Mouse (Mus musculus) CH12.LX (cell line): ENCODE results near the gene Atxn3. TPM values are rescaled to one million over a fixed set of nuclear protein-coding genes. Genes with fewer than 3 reads are reported as not detected.

Source experiments
- DNase-seq: peaks from one replicate; pipeline ENCODE4 v3.0.0-alpha.2; 2013; ENCODE audit errors: extremely low read depth
- H3K27ac ChIP-seq: 2 replicates; pipeline ENCODE4 v1.5.1; 2012; ENCODE audit warnings: low read depth, mild to moderate bottlenecking, control low read depth, moderate library complexity; ENCODE audit not compliant: insufficient read depth
- H3K27me3 ChIP-seq: replicated peaks from 2 replicates; pipeline ENCODE3; 2012; ENCODE audit warnings: inconsistent platforms
- H3K36me3 ChIP-seq, 2 experiments: replicated peaks in 1 of 2; 2 replicates each; pipeline versions ENCODE3 to v1.6.1; 2012; ENCODE audit warnings: inconsistent platforms in 1 of 2, low read length in 1 of 2, mild to moderate bottlenecking in 1 of 2, mixed read lengths in 1 of 2, moderate library complexity in 1 of 2; ENCODE audit not compliant: control insufficient read depth in 1 of 2, insufficient read depth in 1 of 2
- H3K4me1 ChIP-seq, 2 experiments: 2 replicates each; pipeline ENCODE4 v1.6.1; 2012; ENCODE audit warnings: inconsistent platforms in 1 of 2, moderate library complexity in 1 of 2; ENCODE audit not compliant: insufficient read depth in 2 of 2, control insufficient read depth in 1 of 2
- H3K4me2 ChIP-seq: 2 replicates; pipeline ENCODE4 v1.6.1; 2012; ENCODE audit warnings: low read depth, mild to moderate bottlenecking, control low read depth; ENCODE audit not compliant: poor library complexity, insufficient read depth, severe bottlenecking
- H3K4me3 ChIP-seq, 3 experiments: fragments of 150-350 bp in 1 of 3; sonication (generic) in 1 of 3; replicated peaks in 1 of 3; 2 replicates each; pipeline versions ENCODE3 to v1.5.1; 2011 to 2012; ENCODE audit warnings: low read depth in 2 of 3, low read length in 2 of 3, mild to moderate bottlenecking in 2 of 3, moderate library complexity in 2 of 3, control low read depth in 1 of 3, improper control_type of control experiment in 1 of 3, inconsistent platforms in 1 of 3, mixed read lengths in 1 of 3; ENCODE audit not compliant: poor library complexity in 1 of 3
- H3K79me2 ChIP-seq: replicated peaks from 2 replicates; pipeline ENCODE4 v1.6.1; 2012; ENCODE audit warnings: mild to moderate bottlenecking, moderate library complexity; ENCODE audit not compliant: control insufficient read depth, poor library complexity, insufficient read depth, severe bottlenecking; ENCODE audit errors: extremely low read depth
- H3K9ac ChIP-seq: 2 replicates; pipeline ENCODE4 v1.6.1; 2012; ENCODE audit warnings: low read depth, mild to moderate bottlenecking, control low read depth, moderate library complexity; ENCODE audit not compliant: insufficient read depth
- H3K9me3 ChIP-seq: replicated peaks from 2 replicates; pipeline ENCODE3; 2012; ENCODE audit warnings: low read length, inconsistent platforms, mixed read lengths
- CTCF ChIP-seq, 2 experiments: IDR thresholded peaks in 1 of 2; conservative IDR thresholded peaks in 1 of 2; 2 replicates each; pipeline ENCODE4 v1.5.1; 2011 to 2012; ENCODE audit warnings: low read depth in 2 of 2, low read length in 2 of 2, improper control_type of control experiment in 1 of 2, inconsistent platforms in 1 of 2, mild to moderate bottlenecking in 1 of 2, moderate library complexity in 1 of 2
- GABPA ChIP-seq: IDR thresholded peaks from 2 replicates; pipeline ENCODE4 v1.6.1; 2012; ENCODE audit warnings: low read depth, low read length, improper control_type of control experiment, inconsistent platforms; ENCODE audit not compliant: insufficient replicate concordance
- JUND ChIP-seq: conservative IDR thresholded peaks from 2 replicates; pipeline ENCODE4 v1.6.1; 2011; ENCODE audit warnings: low read depth, low read length, improper control_type of control experiment
- KAT2A ChIP-seq: IDR thresholded peaks from 2 replicates; pipeline ENCODE4 v1.6.1; 2012; ENCODE audit warnings: low read length, improper control_type of control experiment, inconsistent platforms; ENCODE audit not compliant: insufficient replicate concordance
- MAX ChIP-seq: IDR thresholded peaks from 2 replicates; pipeline ENCODE4 v1.6.1; 2011; ENCODE audit warnings: low read length, improper control_type of control experiment
- MAZ ChIP-seq: IDR thresholded peaks from 2 replicates; pipeline ENCODE4 v1.6.1; 2012; ENCODE audit warnings: low read depth, mild to moderate bottlenecking, inconsistent platforms, low read length, improper control_type of control experiment, moderate library complexity
- MEF2A ChIP-seq: IDR thresholded peaks from 2 replicates; pipeline ENCODE4 v1.6.1; 2014; ENCODE audit warnings: low read depth, mild to moderate bottlenecking, inconsistent platforms, low read length, improper control_type of control experiment, borderline replicate concordance
- MXI1 ChIP-seq: IDR thresholded peaks from 2 replicates; pipeline ENCODE4 v1.6.1; 2011; ENCODE audit warnings: mild to moderate bottlenecking, low read depth, low read length, improper control_type of control experiment
- NRF1 ChIP-seq: IDR thresholded peaks from 2 replicates; pipeline ENCODE4 v1.6.1; 2014; ENCODE audit warnings: low read depth, mild to moderate bottlenecking, inconsistent platforms, low read length, improper control_type of control experiment, moderate library complexity
- SMC3 ChIP-seq: IDR thresholded peaks from 2 replicates; pipeline ENCODE4 v1.6.1; 2011; ENCODE audit warnings: low read depth, low read length, improper control_type of control experiment
- TBP ChIP-seq: conservative IDR thresholded peaks from 2 replicates; pipeline ENCODE4 v1.6.1; 2011; ENCODE audit warnings: low read depth, low read length, improper control_type of control experiment
- TCF12 ChIP-seq: IDR thresholded peaks from 2 replicates; pipeline ENCODE4 v1.6.1; 2014; ENCODE audit warnings: low read depth, mild to moderate bottlenecking, inconsistent platforms, low read length, improper control_type of control experiment
- USF1 ChIP-seq: IDR thresholded peaks from 2 replicates; pipeline ENCODE4 v1.6.1; 2014; ENCODE audit warnings: low read depth, mild to moderate bottlenecking, inconsistent platforms, low read length, improper control_type of control experiment
- ZMIZ1 ChIP-seq: IDR thresholded peaks from 2 replicates; pipeline ENCODE4 v1.6.1; 2012; ENCODE audit warnings: low read depth, mild to moderate bottlenecking, inconsistent platforms, low read length, improper control_type of control experiment
- dilution Hi-C: fragments of 300-500 bp; cut with MboI; formaldehyde crosslinking; loops from 2 replicates; pipeline ENCODE4 v1.14.3; 2020; ENCODE audit warnings: low sequenced_read_pairs; ENCODE audit not compliant: extremely low pct_unique_long_range_greater_than_20kb, extremely low pct_ligation_motif_present
- in situ Hi-C: fragments of 300-500 bp; cut with MboI; formaldehyde crosslinking; loops from 3 replicates; pipeline ENCODE4 v1.14.3; 2019; ENCODE audit warnings: low sequenced_read_pairs, low pct_ligation_motif_present, low pct_unique_long_range_greater_than_20kb, mixed read lengths
- polyA plus RNA-seq: library from polyadenylated mRNA; unstranded; fragments of >175 nt; gene quantifications from 2 replicates; pipeline ENCODE4 v1.2.1, GENCODE M21; 2012; ENCODE audit warnings: low read depth; ENCODE audit not compliant: insufficient read length
- total RNA-seq, 2 experiments: library from RNA; depleted of rRNA; stranded (reverse); fragments of 300-350 nt in 1 of 2; fragments of >200 nt in 1 of 2; gene quantifications; 2 replicates each; pipeline ENCODE4 v1.2.3; 2012 to 2014

The Atxn3 gene
- total and polyA plus RNA-seq, 3 experiments, result 10.8 to 24.4 (median 21.8) TPM

DNA sequence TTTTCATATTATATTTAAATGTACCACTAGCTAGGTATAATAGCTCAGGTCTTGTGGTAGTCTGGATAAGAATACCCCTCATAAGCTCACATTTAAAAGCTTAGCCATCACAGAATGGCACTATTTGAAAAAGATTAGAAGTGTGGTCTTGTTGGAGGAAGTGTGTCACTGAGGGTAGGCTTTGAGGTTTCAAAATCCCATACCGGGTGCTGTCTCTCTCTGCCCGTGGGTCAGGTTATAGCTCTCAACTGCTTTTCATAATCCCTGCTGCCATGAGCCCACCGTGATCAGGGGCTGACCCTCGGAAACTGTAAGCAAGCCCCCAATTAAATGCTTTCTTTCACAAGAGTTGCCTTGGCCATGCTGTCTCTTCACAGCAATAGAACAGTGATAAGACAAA lies 53.1 kb downstream of the Atxn3 start:
- Histone ChIP-seq H3K36me3 (peaks cover 15 to 47% of the 10 kb centered on the region in 2 experiments), H3K9me3 (peaks cover 6% of the 10 kb centered on the region), H3K4me2 (peak overlapping the region; percentile 78; the same call in 1 of the 2 replicates), H3K4me1 (peaks cover 0 to 15% of the 10 kb centered on the region in 2 experiments; a peak in 1 of 4 replicates), H3K27ac (no peak overlapping the region), H3K27me3 (no peaks in the 10 kb centered on the region), H3K79me2 (peaks cover 17% of the 10 kb centered on the region), H3K4me3 (no peak overlapping the region), H3K9ac (peak overlapping the region; percentile 10)
- TF ChIP-seq MAX (no peak), TCF12 (no peak), ZMIZ1 (no peak)
- no peak for DNase-seq
- dilution Hi-C loops (no loop called here), in situ Hi-C loops (no loop called here)

DNA sequence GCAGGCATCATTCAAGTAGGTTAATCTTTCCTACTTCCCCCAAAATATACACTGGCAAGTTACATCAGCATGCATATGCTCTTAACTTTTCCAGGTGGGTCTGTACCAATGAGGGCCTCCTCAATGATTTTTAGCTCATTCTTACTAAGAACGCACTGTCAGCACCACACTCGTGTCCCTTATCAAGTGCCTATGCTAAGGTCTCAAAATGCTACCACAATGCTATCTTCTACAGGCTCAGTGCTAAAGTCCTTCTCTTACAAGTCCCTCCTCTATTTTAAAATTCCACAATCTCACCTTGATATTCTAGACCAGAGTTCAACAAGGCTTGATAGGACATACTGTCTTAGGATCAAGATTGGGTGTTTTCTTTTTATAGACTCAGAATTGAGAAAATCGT lies 53.9 kb downstream of the Atxn3 start:
- H3K4me3 ChIP-seq, result no peak overlapping the region
- no peak for TF ChIP-seq MXI1
- TF ChIP-seq MAZ, result no peak
- no peak for TF ChIP-seq MEF2A
- no peak for TF ChIP-seq JUND
- no peak for TF ChIP-seq USF1
- TF ChIP-seq NRF1, result no peak
- no peak for TF ChIP-seq SMC3
- no peak for TF ChIP-seq CTCF (conservative IDR thresholded peaks at IDR 0.05 in 1 of 2, IDR thresholded peaks at IDR 0.05 in 1 of 2; ENCODE audit: low read depth in 2 of 2, low read length in 2 of 2)
- no peak for TF ChIP-seq MAX
- no peak for TF ChIP-seq GABPA
- H3K4me2 ChIP-seq, result no peak overlapping the region
- peaks cover 6% of the 10 kb centered on the region for H3K9me3 ChIP-seq
- peaks cover 14% of the 10 kb centered on the region for H3K79me2 ChIP-seq
- DNase-seq, result no peak
- H3K4me1 ChIP-seq, result peaks cover 0 to 15% of the 10 kb centered on the region in 2 experiments; a peak in 1 of 4 replicates
- peaks cover 16 to 47% of the 10 kb centered on the region in 2 experiments for H3K36me3 ChIP-seq
- no peak overlapping the region for H3K27ac ChIP-seq
- no peak overlapping the region for H3K9ac ChIP-seq
- in situ Hi-C loops (no loop called here), dilution Hi-C loops (no loop called here)
- H3K27me3 ChIP-seq, result no peaks in the 10 kb centered on the region

- in situ Hi-C loops, result no loop called here
- dilution Hi-C loops, result no loop called here
- H3K9ac ChIP-seq, result no peak overlapping the region
- H3K4me2 ChIP-seq, result no peak overlapping the region
- TF ChIP-seq KAT2A, result no peak
- no peak for TF ChIP-seq JUND
- TF ChIP-seq TBP, result no peak
- H3K27me3 ChIP-seq, result no peaks in the 10 kb centered on the region
- H3K27ac ChIP-seq, result no peak overlapping the region
- H3K9me3 ChIP-seq, result no peaks in the 10 kb centered on the region
- no peak overlapping the region for H3K4me3 ChIP-seq
- peaks cover 5% of the 10 kb centered on the region; the same call in 1 of the 2 replicates for H3K79me2 ChIP-seq
- peaks cover 2 to 3% of the 10 kb centered on the region in 2 experiments; a peak in 2 of 4 replicates for H3K4me1 ChIP-seq
- no peak for DNase-seq
- H3K36me3 ChIP-seq, result peaks cover 17 to 36% of the 10 kb centered on the region in 2 experiments
Observed at GRCm38 (mm10) chr12:101899671-101900245, 58.3 kb downstream of the Atxn3 start.
